Mouse (Mus musculus): Measurements from ENCODE around the gene Srsf10.

The Srsf10 gene

GRCm38 (mm10) chr4:135855080-135855479, 467 bp upstream of the Srsf10 start:
- DNase-seq (ENCODE audit: low spot score in 2 of 2): no peak

GRCm38 (mm10) chr4:135856223-135857091, 910 bp downstream of the Srsf10 start:
- peak in 1 of 2 experiments; percentile 51 for DNase-seq (ENCODE audit: low spot score in 2 of 2)

GRCm38 (mm10) chr4:135857597-135858186, 2.1 kb downstream of the Srsf10 start:
- no peak for DNase-seq (ENCODE audit: low spot score in 2 of 2)

GRCm38 (mm10) chr4:135868996-135869395, 13.4 kb downstream of the Srsf10 start:
- DNase-seq (ENCODE audit: low spot score in 2 of 2): no peak

GRCm38 (mm10) chr4:135870227-135871023, 14.9 kb downstream of the Srsf10 start:
- no peak for DNase-seq (ENCODE audit: low spot score in 2 of 2)

- no peak for DNase-seq (ENCODE audit: low spot score in 2 of 2)
Measured at GRCm38 (mm10) chr4:135872015-135872414, 16.5 kb downstream of the Srsf10 start.

- no peak for DNase-seq (ENCODE audit: low spot score in 2 of 2)
Measured at GRCm38 (mm10) chr4:135872589-135873391, 17.2 kb downstream of the Srsf10 start.

- DNase-seq (ENCODE audit: low spot score in 2 of 2): peak; percentile 92
Measured at GRCm38 (mm10) chr4:135873526-135874202, 18.1 kb downstream of the Srsf10 start, which contains the start of gene Pnrc2. Gene Pnrc2 (minus strand): TSS chr4:135873850.

- no peak for DNase-seq (ENCODE audit: low spot score in 2 of 2)
Measured at GRCm38 (mm10) chr4:135874564-135875535, 19.3 kb downstream of the Srsf10 start.

- no peak for DNase-seq (ENCODE audit: low spot score in 2 of 2)
Measured at GRCm38 (mm10) chr4:135875546-135875945, 20.0 kb downstream of the Srsf10 start.

- DNase-seq (ENCODE audit: low spot score in 2 of 2): no peak
Measured at GRCm38 (mm10) chr4:135875991-135876582, 20.5 kb downstream of the Srsf10 start.

- peak; percentile 74 to 85 for DNase-seq (ENCODE audit: low spot score in 2 of 2)
Measured at GRCm38 (mm10) chr4:135876583-135877020, 21.1 kb downstream of the Srsf10 start.

GRCm38 (mm10) chr4:135877742-135878141, 22.2 kb downstream of the Srsf10 start:
- DNase-seq (ENCODE audit: low spot score in 2 of 2): no peak

- DNase-seq (ENCODE audit: low spot score in 2 of 2): no peak
Measured at GRCm38 (mm10) chr4:135879021-135879420, 23.5 kb downstream of the Srsf10 start.

- DNase-seq (ENCODE audit: low spot score in 2 of 2): no peak
Measured at GRCm38 (mm10) chr4:135880018-135880417, 24.5 kb downstream of the Srsf10 start.

GRCm38 (mm10) chr4:135880576-135880975, 25.0 kb downstream of the Srsf10 start:
- no peak for DNase-seq (ENCODE audit: low spot score in 2 of 2)

- DNase-seq (ENCODE audit: low spot score in 2 of 2): no peak
Measured at GRCm38 (mm10) chr4:135882023-135882422, 26.5 kb downstream of the Srsf10 start.

- no peak for DNase-seq (ENCODE audit: low spot score in 2 of 2)
Measured at GRCm38 (mm10) chr4:135883401-135883851, 27.9 kb downstream of the Srsf10 start.

Data from frontal cortex, postnatal 36 days (tissue).